Mouse (Mus musculus) CD4-positive helper T cell, adult 2 months (primary cell): ENCODE measurements at regions not wholly inside any gene's neighbourhood (a gene's known extent, or its start where the extent isn't known, plus 50 kb on each side); places are given as distances from the start of the nearest gene placed in this dataset.

ENCODE experiments used
- DNase-seq: peaks from one replicate; pipeline ENCODE4 v3.0.0-alpha.2; 2012; ENCODE audit warnings: low read depth, missing footprints, low spot score

DNA sequence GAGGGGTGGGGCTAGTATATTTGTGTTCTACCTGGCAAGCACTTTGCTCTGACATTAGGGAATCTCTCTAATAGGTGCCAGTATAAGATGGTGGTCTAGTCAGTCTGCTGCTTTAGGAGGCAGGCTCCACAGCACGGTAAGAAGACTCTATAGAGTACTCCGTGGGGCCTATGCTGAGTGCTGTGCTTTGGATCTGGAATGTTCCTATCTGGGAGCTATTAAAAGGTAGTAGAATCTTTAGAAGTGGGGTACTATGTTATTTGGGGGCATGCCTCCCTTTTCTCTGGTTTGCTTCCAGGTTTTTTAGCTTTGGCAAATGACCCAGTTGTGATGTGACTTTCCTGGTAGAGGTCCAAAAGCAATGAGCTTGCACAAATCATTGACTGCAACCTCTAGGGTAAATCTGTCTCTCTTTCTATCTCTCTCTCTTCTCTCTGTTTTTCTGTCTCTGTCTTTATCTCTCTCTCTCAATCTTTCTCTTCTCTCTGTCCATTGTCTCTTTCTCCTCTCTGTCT lies 208.6 kb upstream of the Camk1g start:
- no peak for DNase-seq

DNA sequence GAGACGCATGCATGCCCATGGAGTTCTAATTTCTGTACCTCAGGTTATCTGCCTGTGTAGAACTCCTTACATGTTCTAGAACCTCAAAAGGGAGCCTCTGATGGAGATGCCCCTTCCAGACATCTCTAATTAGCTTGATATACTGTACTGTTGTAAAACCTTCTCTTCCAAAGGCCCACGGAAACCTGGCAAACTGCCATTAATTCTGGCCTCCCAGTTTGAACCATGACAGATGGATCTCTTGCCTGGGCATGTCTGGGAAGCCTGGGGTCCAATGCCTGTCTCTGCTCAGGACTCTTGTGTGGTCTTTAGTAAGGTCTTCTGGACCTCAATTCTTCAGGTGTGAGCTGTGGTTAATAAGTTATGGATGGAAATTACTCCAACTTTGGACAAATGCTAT lies 207.7 kb upstream of the Camk1g start:
- no peak for DNase-seq

DNA sequence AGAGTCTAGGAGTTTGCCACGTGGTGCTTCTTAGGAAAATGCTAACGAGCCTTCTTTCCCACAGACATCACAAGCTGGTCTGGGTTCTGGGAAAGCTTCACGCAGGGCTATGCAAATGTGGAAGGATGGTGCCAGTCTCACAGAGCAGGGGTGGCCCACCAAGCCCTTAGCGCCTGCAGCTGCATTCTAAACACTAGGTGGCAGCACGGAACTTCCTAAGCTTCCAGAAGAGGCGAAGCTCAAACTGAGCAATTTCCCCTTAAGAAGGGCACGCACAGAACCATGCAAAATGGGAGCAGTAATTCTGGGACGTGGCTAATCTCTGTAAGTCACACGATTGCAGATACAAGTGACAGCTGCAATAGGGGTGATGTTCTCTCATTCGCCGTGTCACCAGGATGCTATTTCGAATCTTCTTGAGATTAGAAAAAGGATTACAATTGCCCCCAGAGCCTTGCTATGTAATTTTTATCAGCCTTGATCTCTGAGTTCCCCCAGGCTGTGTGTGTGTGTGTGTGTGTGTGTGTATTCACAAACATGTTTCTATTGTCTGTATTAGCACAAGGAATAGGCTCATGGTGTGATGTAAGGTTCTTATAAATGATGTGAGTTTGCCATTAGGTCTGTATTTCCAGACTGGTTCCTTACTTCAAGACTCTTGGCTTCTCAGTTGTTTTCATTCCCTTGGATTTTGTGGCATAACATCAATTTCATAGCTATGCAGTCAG lies 206.1 kb upstream of the Camk1g start:
- DNase-seq = peak; percentile 32

DNA sequence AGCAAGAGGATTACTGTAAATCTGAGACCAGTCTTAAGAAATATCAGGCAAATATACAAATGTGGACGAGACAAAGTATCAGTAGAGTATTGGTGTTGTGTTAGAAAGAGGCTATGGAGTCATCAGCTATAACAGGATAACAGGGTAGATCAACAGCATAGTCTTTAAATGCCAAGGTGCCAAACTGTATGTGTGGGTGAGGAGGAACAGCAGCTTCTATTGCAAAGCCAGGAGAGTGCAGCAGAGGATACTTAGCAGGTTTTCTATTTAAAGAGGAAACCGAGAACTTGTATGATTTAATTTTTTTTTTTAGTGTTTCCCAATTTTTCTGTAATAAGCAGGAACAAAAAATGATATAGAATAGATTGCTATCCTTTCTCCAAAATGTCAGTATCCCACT lies 202.7 kb upstream of the Camk1g start:
- DNase-seq = no peak

DNA sequence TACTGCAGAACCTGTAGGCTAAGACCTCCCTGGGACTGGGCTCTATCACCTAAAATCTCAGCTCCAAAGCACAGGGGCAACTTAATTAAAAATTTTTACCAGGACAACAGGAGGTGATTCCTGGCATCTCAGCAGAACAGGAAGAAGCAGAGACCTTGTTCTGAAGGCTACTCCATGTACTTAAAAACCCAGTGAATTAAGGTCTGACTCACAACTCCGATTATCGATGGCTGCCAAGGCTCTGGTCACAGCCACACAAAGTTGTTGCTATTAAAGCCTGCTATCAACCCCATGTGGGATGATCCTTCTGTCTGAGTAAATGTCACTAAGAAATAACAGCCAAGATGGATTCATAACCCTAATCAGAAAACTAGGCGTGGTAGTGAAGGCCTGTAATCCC lies 202.3 kb upstream of the Camk1g start:
- no peak for DNase-seq

DNA sequence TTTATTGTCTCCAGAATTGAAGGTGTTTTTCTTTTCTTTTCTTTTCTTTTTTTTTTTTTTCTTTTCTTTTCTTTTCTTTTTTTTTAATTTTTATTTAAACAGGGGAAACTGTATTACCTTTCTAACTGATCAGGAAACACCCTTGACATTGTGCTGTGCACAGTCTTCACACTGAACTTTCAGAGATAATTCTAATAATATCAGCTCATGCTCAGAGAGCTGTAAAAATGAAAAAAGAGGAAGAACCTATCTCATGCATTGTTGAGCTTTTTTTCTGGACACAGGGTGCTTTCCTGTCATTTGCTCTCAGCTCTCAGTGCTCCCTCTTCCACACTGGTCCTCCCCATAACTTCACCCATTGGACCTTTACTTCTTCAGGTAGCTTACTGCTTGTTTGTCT lies 201.0 kb upstream of the Camk1g start:
- DNase-seq = no peak

DNA sequence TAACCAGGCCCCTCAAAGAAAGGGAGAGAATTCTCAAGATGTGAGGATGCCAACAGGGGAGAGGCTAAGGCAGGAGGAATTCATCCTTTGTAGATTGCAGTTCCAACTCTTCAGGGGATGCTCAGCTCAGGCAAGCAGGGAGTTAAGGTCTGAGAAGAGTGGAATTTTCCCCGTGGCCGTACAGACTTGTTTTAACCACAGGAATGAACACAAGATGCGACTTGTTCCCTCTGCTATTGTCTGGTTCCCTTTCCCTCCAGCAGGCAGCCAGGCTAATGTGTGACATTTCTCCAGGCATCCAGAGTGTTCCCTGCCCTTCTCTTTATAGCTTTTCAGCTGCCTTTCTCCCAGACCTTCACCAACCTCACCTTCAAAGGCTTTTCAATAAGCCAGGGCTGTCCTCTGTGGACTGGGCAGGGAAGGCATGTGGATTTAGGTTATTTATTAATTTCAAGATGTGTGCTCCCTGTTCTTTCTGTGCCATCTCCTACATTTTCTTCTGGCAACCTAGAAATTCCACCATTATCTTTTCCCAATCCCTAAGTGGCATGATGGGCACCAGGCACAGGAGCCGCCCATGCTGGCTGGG lies 198.6 kb upstream of the Camk1g start:
- DNase-seq = no peak

DNA sequence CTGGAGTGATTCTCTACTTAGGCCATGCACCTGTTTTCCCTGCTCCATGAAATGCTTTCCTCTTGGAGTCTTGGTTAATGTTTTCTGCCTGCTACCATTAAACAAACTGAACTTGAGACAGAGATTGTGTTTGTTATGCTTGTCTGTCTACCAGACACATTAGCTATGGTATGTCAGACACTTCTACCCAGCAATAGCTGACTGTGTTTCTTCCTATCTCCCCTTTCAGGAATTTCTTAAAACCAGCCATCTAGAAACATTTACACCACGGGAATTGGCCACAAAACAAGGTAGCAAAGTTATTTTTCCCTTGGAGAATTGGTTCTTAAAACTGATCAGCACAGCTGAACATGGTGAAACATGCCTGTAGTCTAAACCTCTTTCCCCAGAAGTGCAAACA lies 197.1 kb upstream of the Camk1g start:
- no peak for DNase-seq

DNA sequence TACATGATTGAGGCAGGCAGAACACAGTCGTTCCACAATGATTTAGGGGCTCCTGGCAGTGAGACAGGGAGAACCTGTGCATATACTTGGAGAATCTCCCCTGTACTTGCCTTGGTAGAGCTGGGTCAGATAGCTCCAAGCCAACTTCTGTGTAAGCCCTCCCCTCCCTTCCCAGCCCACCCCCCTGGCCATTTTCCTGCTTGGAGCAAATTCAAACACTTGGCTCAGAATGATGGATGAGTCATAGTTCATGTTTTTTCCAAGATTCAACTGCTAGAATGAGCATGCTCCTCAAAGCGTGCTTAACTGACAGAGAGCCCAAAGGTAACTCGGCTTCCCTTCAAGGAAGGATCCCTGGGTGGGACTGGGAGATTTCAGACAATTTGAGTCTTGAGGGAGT lies 194.1 kb upstream of the Camk1g start:
- no peak for DNase-seq

DNA sequence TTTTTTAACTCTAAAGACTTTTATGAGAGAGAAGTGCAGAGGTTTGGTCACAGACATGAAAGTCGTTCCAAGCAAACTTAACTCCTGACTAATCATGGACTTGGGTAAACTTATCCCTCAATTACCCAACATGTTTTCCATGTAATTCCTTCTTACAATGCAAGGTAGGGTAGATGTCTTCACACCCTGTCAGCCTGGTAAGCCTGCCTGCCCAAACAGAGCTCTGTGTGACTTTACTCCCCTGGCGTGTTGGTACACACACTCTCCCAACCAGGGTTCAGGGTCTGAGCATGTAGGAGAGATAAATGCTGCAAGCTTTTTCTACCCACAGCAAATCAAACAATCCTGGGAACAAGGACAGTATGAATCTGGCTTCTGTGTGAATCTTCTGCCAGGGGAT lies 192.1 kb upstream of the Camk1g start:
- DNase-seq = no peak

DNA sequence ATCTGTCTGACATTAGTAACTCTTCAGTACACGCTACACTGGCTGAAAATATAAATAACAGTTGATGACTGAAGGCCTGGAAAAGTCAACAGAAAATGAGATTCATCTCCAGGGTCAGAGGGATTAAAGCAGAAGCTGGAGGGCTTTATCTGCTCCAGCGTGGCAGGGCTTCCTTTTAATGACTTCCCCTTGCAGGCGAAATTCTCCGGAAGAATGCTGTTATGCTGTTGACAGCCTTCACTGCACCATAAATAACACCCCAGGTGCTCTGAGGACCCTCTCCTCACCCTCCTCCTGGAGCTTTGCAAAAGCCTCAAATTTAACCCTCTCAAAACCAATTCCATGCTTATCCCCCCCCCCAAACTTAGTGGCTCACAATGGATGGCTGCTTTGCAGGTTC lies 188.0 kb upstream of the Camk1g start:
- DNase-seq = no peak

DNA sequence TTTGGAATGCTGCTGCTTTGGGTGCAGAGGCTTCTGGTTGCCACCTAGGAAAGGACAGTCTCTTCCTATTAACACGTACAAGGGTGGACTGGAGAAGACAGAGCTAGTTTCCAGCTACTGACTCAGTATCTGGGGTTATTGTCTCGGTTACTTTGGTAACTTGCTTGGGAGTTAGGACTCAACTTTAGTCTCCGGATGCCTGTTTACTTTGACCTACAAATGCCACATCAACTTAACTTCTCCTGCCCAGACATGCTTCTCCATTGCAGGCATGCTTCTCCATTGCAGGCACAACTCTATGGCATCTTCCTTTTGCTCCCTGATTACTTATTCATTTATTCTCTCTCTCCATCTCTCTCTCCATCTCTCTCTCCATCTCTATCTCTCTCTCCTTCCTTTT lies 184.6 kb upstream of the Camk1g start:
- no peak for DNase-seq

DNA sequence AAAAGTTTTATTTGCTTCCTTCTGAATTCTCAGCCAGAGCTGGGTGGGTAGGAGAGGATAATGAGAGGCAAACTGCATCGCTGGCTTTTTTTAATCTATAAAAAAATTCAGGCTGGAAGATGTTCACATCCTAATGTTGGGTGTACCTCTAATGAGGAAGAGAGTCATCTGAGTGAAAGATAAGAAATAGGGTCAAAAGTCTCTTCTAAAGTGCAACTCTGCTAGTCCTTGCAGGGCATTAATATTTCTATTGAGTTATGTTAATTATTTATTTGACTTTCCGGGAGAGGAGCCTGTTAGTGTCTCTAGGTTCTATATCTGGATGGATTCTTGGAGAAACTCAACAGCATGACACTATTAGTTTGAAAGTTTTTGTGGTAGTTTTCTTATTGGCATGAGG lies 182.2 kb upstream of the Camk1g start:
- DNase-seq = no peak

DNA sequence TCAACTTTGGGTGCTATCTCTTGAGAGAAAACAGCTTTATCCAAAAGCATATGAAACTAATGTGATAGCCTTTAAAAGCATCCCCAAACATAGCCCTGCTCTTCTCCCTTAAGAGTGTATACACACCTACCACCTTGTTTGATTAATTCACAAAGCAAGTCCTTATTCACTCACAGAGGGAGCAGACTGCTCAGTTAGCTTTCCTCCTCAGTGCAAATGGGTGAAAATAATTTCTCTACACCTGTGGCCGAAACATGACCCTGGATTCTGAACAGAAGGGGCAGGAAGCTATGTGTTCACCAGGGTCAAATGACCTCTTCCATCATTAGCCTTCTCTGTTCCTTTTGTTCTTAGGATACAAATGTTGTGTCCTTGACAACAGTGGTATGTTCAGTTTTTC lies 181.2 kb upstream of the Camk1g start:
- no peak for DNase-seq

DNA sequence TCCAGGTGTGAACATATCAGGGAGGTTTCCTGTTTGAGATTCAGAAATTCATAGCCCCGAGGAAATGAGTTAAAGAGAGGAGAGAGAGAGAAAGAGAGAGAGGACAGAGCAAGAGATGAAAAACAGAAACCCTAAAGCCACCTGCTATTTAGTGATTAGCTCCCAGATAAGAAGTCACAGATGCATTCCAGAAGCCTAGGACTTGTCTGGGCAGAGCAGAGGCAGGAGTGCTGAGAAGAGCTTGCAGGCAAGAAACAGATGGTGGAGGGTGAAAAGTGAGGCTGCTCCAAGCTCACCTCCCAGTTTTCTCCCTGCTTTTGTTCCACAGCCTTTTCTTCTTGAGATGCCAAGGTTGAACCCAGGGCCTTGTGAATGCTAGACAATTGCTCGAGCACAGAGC lies 180.7 kb upstream of the Camk1g start:
- no peak for DNase-seq

DNA sequence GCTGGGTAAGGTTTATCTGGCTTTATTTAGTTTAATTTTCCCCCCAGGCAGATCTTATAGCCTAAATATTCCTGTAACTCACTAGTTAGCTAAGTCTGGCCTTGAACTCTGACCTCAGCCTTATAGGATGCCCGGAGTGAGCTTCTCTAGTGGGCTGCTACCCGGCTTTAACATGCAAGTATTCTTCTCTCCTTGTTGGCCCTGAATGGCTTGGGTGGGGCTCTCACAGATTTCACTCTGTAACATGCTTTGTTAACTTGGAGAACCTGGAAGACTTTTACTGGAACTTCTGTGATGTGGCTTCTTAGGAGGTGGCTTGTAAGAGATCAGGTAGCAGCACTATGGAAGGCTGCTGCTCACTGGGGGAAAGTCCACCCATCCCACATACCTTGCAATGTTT lies 177.3 kb upstream of the Camk1g start:
- DNase-seq = no peak

DNA sequence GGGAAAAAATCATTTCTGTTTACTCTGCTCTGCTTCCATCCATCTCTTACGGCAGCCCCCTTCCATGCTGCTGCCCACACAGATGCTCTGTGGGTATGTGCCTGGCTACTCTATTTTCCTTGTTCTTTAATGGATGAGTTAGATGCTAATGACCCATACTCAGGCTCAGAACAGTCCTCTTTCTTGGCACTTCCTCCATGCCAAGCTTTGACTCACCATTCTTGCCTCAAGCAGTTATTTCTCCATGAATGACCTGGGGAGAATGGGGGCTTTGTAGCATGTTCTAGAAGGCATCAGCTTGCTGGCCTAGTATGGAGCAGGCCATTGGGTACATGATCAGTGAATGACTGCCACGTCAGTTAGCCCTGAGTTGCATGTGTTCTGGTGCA lies 175.9 kb upstream of the Camk1g start:
- no peak for DNase-seq

DNA sequence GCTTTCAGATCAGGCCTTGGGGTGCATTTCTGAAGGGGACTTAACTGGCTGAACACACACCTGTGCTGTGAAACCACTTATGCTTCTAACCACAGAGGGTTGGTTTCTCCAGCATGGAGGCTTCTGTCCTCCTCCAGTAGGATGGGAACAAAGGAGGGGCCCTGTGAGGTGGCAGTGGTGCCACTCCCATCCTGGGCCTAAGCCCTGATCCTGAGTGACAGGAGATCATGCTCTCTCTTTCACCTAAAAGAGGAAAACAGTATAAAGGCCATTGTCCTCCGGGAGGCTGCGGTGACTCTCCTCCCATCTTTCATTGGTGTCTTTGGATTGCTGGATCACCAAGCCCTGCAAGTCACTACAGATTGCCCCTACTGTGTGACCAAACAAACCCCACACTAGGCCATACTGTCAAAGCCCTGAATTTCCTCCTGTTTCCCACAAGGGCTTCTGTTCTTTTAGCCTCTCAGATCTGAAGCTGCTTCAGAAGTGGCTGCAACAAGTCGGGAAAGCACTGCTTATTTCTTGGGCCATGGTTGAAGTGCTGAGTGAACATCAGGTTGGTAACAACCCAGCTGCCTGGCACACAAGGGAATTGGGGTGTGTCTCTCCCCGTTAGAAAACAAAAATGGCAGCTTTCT lies 175.4 kb upstream of the Camk1g start:
- no peak for DNase-seq

DNA sequence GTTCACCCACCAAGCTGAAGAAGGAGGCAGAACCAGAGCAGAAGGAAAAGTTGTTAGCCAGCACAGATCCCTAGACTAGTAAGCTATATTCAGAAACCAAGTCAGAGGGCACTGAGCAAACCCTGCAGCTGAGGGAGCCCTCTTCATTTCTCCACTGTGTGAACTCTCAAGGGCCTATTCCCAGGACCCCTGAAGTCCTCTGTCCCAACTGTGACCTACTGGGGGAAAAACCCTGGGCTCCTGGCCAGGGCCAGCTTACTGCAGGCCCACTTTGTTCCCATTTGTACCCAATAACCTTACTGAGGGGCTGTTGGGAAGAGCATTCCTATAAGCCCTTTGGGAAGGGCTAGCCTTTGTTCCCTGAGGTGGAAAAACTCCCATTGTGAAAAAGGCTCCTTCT lies 174.7 kb upstream of the Camk1g start:
- DNase-seq = no peak

DNA sequence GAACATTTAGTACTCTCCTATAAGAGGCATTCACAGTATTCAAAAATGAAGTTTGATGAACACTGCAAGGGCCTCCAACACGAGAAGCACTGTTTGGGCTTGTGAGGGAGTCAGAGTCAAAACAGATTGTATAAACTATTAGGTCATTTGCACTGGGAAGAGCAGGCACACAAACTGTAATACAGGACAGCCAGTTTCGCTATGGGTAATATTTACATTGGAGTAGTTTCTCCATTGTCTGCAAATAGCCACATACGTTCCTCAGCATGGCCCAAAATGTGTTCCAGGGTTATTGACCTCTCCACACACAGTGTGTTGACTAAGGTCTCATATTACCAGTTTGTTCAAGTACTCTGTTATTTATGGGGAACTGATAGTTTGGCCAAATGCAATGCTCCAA lies 173.7 kb upstream of the Camk1g start:
- DNase-seq = no peak

DNA sequence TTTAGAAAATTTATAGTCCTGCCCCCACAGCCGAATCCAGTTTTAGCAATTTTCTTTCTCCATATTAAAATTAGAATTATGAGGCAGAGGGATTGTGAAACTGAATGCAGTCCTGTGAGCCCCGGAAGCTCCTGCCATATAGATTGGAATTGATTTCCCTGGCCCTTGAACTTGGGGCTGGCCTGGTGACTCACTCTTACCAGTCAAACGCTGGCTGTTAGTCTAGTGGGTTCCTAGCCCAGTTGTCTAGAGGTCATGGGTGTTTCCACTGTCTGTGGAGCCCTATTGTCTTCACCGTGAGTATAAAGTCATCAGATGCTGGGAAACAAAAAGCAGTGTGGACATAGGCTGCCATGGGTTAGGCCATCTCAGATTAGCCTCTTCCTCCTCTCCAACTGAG lies 173.2 kb upstream of the Camk1g start:
- no peak for DNase-seq

DNA sequence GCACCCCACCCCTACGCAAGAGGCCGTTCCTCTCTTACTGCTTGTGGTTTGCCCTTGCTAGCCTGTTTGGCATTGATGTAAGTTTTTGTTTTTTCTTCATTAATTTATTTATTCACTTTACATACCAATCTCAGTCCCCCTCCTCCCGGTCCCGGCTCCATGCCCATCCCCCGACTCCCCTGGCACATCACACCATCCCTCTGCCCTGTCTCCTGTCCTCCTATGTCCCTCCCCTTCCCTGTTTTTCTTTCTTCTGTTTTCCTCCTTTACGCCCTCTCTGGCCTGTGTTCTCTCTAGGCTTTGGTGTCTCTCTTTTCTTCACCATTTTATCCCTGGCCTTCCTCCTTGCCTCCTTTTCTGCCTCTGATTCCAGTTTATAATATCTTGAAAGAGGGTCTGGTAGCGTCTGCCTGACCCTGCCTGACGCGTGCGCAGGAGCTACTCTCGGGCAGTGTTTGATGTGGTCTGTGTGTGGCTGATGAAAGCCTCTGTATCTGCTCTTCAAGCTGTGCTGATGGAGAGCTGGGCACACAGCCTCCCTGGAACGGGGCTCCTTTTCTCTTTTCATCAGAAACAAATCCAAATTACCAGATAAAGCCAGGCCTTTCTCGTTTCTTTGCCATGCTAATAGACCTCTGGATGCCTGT lies 172.0 kb upstream of the Camk1g start:
- no peak for DNase-seq

DNA sequence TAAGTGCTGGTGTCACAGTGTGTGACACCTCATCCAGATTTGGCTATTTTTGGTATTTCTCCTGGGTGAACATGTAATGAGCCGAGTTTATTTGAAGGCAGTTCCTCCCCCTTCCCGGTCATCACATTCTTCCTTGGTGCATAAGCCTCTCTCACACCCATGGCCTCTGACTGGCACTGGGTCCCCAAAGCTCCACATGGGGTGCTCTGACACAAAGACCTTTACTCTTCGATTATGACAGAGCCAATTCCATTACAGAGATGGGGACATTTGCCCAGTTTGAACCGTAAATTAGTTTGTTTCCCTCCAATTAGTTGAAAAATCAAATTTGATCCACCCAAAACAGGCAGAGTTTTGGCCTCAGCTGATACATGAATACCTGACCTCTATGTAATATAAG lies 171.2 kb upstream of the Camk1g start:
- no peak for DNase-seq
